28 mouse cellular contexts compared by ENCODE assay signal in the genomic region with DNA sequence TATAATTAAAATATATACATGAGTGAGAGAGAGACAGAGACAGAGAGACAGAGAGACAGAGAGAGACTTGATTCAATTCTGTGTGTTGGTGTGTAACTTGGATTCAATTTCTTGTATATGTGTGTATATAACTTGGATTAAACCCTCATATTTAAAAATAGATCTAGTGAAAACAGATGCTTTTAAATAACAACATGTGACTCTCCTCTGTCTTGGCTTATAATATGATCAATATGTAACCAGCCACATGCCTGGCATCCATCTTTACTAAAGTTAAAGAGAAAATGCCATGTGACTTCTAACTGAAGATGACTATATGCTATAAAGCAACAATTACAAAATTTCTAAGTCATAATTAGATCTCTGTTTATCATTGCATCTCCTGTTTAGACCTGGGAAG.
"Had no signal": no experiment of that assay in that cellular context is flagged by ENCODE, and none has a peak within 500 bp of the region (broad histone marks: within the 10 kb centered on the region; RNA-seq: fewer than 3 reads in every experiment).

No protein-coding gene starts in this region.

- H3K27ac ChIP-seq: heart, adult 2 months; heart, embryonic 13.5 days; heart, embryonic 15.5 days; hindbrain, embryonic 13.5 days; hindbrain, embryonic 15.5 days; hindbrain, postnatal 0 days; kidney, embryonic 15.5 days; kidney, postnatal 0 days; limb, embryonic 12.5 days; limb, embryonic 15.5 days; liver, embryonic 12.5 days; liver, embryonic 14.5 days had no signal

- ATAC-seq: hindbrain, postnatal 0 days; intestine, embryonic 16.5 days; liver, embryonic 12.5 days had no signal

- H3K36me3 ChIP-seq: heart, embryonic 13.5 days; heart, embryonic 15.5 days; hindbrain, embryonic 13.5 days; hindbrain, embryonic 15.5 days; kidney, embryonic 15.5 days; limb, embryonic 12.5 days; limb, embryonic 15.5 days; liver, embryonic 12.5 days had no signal

- DNase-seq: gastrocnemius, postnatal 14 days; gastrocnemius, postnatal 36 days; heart, adult 11 months; heart, adult 2 months; heart, postnatal 14 days; heart, postnatal 36 days; kidney, adult 11 months; kidney, adult 2 months; kidney, adult 9 months; kidney, postnatal 14 days; kidney, postnatal 36 days; layer of hippocampus, adult 9-11 months; layer of hippocampus, postnatal 36 days; left cerebral cortex, postnatal 4 days; lung, adult 18-20 months had no signal

- H3K9ac ChIP-seq: heart, embryonic 13.5 days; heart, embryonic 15.5 days; hindbrain, embryonic 13.5 days; hindbrain, embryonic 15.5 days; kidney, embryonic 15.5 days; limb, embryonic 12.5 days; limb, embryonic 15.5 days; liver, embryonic 12.5 days; liver, embryonic 14.5 days had no signal

- H3K9me3 ChIP-seq: heart, embryonic 13.5 days; heart, embryonic 15.5 days; hindbrain, embryonic 13.5 days; hindbrain, embryonic 15.5 days; kidney, embryonic 15.5 days; limb, embryonic 12.5 days; limb, embryonic 15.5 days; liver, embryonic 12.5 days had no signal

- H3K4me2 ChIP-seq: heart, embryonic 11.5 days; heart, embryonic 13.5 days; heart, embryonic 15.5 days; hindbrain, embryonic 13.5 days; hindbrain, embryonic 15.5 days; kidney, embryonic 15.5 days; limb, embryonic 12.5 days; limb, embryonic 15.5 days; liver, embryonic 12.5 days had no signal

- H3K27me3 ChIP-seq: heart, embryonic 13.5 days; heart, embryonic 15.5 days; hindbrain, embryonic 13.5 days; hindbrain, embryonic 15.5 days; kidney, embryonic 15.5 days; limb, embryonic 12.5 days; limb, embryonic 15.5 days; liver, embryonic 12.5 days had no signal

- H3K4me1 ChIP-seq: heart, embryonic 13.5 days; heart, embryonic 15.5 days; hindbrain, embryonic 13.5 days; hindbrain, embryonic 15.5 days; kidney, embryonic 15.5 days; limb, embryonic 12.5 days; limb, embryonic 15.5 days; liver, embryonic 12.5 days had no signal

- H3K4me3 ChIP-seq: heart, adult 2 months; heart, embryonic 13.5 days; heart, embryonic 15.5 days; hindbrain, embryonic 13.5 days; hindbrain, embryonic 15.5 days; kidney, embryonic 15.5 days; limb, embryonic 12.5 days; limb, embryonic 15.5 days; liver, embryonic 12.5 days had no signal
